Mouse (Mus musculus): Measurements from ENCODE around the gene Fos. TPM values are rescaled to one million over a fixed set of nuclear protein-coding genes. Genes with fewer than 3 reads are reported as not detected.

Gene Fos
- total RNA-seq, 2 experiments from 2014 or later: 21.3 to 32.7 TPM

- ATAC-seq (replicated peaks; ENCODE audit: low FRiP score, poor library complexity, severe bottlenecking): no peak
Measured at GRCm38 (mm10) chr12:85456966-85457505, 16.7 kb upstream of the Fos start.

DNA sequence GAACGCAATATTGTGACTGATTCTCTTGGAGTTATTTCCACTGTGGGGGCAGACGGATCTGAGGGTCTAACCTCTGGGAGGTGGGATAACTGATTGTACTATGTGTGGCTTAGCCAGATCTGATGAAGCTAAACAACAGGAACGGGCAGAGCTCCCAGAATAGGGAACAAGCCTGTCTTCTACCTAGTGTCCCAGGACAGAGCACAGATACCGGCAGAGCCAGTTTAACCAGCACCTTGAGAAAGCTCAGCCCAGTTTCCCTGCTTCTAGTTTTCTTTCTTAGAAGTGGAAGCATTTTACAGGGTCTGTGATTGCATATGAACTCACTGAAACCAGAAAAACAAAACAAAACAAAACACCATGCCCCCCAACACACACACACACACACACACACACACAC lies 13.9 kb upstream of the Fos start:
- ATAC-seq (replicated peaks; ENCODE audit: low FRiP score, poor library complexity, severe bottlenecking): no peak

DNA sequence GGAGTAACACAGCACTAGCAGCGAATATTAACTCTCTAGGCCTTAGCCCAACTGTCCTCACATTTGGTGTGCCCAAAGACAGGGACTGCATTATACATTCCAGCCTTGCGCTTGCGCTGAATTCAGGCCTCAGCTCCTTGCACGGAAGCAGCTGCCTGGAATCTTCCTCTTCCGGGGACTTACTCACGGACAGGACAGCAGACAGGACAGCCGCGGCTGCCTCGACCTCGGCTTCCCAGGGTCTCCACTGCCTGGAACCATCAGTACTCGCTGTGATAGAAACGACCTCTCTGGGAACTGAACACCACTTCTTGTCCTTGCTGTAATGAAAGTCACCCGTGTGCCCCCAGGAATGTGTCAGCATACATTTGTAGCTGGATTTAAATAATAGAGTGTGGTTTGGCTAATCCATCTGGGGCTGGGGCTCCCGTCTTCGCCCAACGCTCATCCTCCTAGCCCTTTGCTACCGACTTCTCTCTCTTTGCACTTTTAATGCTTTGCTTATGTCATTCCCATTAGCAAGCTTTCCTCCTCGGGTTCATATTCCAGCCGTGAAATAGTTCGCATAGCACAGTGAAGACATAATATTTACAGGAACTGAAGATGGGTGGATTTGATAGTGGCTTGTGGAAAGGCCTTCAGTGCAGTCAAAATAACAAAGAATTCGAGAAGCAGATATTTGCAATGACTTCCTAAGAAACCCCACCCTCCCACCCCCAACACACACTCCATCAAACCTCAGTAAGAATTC lies 11.6 kb upstream of the Fos start:
- ATAC-seq (replicated peaks; ENCODE audit: low FRiP score, poor library complexity, severe bottlenecking): no peak

- no peak for ATAC-seq (replicated peaks; ENCODE audit: low FRiP score, poor library complexity, severe bottlenecking)
Measured at GRCm38 (mm10) chr12:85462802-85463201, 10.9 kb upstream of the Fos start.

GRCm38 (mm10) chr12:85464431-85464830 lies 9.3 kb upstream of the Fos start:
- ATAC-seq (replicated peaks; ENCODE audit: low FRiP score, poor library complexity, severe bottlenecking): no peak

GRCm38 (mm10) chr12:85464902-85465301 lies 8.8 kb upstream of the Fos start:
- ATAC-seq (replicated peaks; ENCODE audit: low FRiP score, poor library complexity, severe bottlenecking): no peak

DNA sequence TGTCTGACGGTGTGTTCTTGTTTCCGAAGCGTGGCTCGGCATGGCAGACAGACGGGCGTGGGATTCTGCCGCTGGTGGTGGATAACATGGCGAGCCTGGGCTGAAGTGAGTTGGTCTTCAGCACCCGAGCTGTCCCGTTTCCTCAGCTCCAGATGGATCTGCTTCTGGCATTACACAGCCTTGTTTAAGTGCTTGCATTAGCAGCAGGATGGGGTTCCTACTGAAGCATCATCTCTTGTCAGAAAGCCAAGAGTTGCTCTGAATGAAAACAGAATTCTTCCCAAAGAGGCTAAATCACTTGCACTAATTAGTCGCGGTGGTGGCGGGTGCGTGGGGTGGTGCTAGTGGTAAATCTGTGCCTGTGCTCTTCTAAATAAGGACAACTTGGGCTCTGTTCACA lies 5.8 kb upstream of the Fos start:
- ATAC-seq (replicated peaks; ENCODE audit: low FRiP score, poor library complexity, severe bottlenecking): no peak

GRCm38 (mm10) chr12:85468666-85469065 lies 5.0 kb upstream of the Fos start:
- ATAC-seq (replicated peaks; ENCODE audit: low FRiP score, poor library complexity, severe bottlenecking): no peak

- no peak for ATAC-seq (replicated peaks; ENCODE audit: low FRiP score, poor library complexity, severe bottlenecking)
Measured at GRCm38 (mm10) chr12:85471920-85472655, 1.6 kb upstream of the Fos start.

GRCm38 (mm10) chr12:85472656-85473410 lies 857 bp upstream of the Fos start:
- no peak for ATAC-seq (replicated peaks; ENCODE audit: low FRiP score, poor library complexity, severe bottlenecking)

GRCm38 (mm10) chr12:85474298-85475231 lies 875 bp downstream of the Fos start:
- ATAC-seq (replicated peaks; ENCODE audit: low FRiP score, poor library complexity, severe bottlenecking): peak; percentile 55; the same call in 1 of the 2 replicates

GRCm38 (mm10) chr12:85475232-85475919 lies 1.7 kb downstream of the Fos start:
- no peak for ATAC-seq (replicated peaks; ENCODE audit: low FRiP score, poor library complexity, severe bottlenecking)

GRCm38 (mm10) chr12:85475920-85476828 lies 2.5 kb downstream of the Fos start:
- no peak for ATAC-seq (replicated peaks; ENCODE audit: low FRiP score, poor library complexity, severe bottlenecking)

- peak; percentile 66 for ATAC-seq (replicated peaks; ENCODE audit: low FRiP score, poor library complexity, severe bottlenecking)
Measured at GRCm38 (mm10) chr12:85477219-85477618, 3.5 kb downstream of the Fos start.

DNA sequence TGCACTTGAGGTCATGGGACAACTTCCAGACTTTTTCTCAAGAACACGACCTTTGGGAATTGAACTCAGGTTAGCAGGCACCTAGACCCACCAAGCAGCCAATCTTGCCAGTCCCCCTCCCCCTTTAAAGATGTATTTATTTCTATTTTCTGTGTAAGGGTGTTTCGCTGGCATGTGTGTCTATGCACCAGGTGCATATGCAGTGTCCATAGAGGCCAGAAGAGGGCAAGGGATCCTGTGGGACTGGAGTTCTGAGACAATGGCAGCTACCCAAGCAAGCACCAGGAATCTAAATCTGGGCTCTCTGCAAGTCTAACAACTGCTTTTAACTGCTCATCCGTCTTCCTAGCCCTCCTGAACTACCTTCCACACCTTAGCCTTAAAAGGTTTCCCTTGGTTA lies 4.1 kb downstream of the Fos start:
- no peak for ATAC-seq (replicated peaks; ENCODE audit: low FRiP score, poor library complexity, severe bottlenecking)

GRCm38 (mm10) chr12:85478696-85479095 lies 5.0 kb downstream of the Fos start:
- ATAC-seq (replicated peaks; ENCODE audit: low FRiP score, poor library complexity, severe bottlenecking): no peak

DNA sequence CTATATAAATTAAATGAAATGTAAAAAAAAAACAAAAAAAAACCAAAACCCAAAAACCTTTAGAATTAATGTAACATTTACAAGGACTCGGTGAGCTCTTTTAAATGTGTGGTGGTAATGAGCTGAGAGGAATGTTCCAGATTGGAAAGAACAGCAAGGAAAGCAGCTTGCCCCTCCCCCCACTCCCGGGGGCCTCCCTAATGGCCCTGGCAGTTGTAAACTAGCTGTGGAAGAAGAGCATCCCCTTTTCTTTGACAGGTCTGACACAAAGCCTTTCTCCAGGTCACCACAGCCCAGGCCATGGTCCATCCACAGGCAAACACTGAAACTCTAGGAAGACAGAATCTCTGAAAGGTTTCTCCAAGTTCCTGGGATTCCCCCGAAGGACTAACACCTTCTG lies 5.5 kb downstream of the Fos start:
- no peak for ATAC-seq (replicated peaks; ENCODE audit: low FRiP score, poor library complexity, severe bottlenecking)

DNA sequence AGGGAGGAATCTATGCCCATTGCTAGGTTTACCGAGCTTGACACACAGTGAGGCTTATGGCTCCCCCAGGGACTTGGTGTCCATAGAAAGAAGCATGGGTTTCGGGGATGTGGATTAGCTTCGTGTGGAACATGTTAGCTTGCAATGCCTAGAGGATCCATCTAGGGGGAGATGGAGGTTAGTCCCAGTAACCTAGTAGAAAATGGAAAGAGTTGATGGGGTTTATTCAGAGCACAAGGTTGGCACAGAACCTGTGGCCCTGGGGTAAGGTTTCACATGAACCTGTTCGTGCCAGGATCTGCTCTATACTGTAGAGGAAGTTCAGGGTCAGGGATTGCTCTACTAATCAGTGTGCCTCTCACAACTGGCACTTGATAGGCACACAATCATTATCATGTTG lies 9.5 kb downstream of the Fos start:
- ATAC-seq (replicated peaks; ENCODE audit: low FRiP score, poor library complexity, severe bottlenecking): no peak

Data from erythroid progenitor cell, adult 5-6 weeks (primary cell).